Mouse (Mus musculus) bone marrow macrophage, adult 2 months (primary cell): Measurements from ENCODE around the gene Ubn1. TPM values are rescaled to one million over a fixed set of nuclear protein-coding genes. Genes with fewer than 3 reads are reported as not detected.
A peak's percentile ranks its signal among the peaks of the same experiment; 100 is the strongest.

Experiments
- H3K27ac ChIP-seq: 2 replicates; pipeline ENCODE4 v1.5.1; 2012; ENCODE audit warnings: low read depth, low read length; ENCODE audit not compliant: insufficient read depth
- H3K4me1 ChIP-seq: 2 replicates; pipeline ENCODE4 v1.6.1; 2012; ENCODE audit warnings: low read length; ENCODE audit not compliant: control insufficient read depth, insufficient read depth
- H3K4me3 ChIP-seq: 2 replicates; pipeline ENCODE4 v1.5.1; 2012; ENCODE audit warnings: mild to moderate bottlenecking, low read length, moderate library complexity; ENCODE audit not compliant: insufficient read depth
- CTCF ChIP-seq: IDR thresholded peaks from 2 replicates; pipeline ENCODE4 v1.5.1; 2012; ENCODE audit warnings: low read depth, mild to moderate bottlenecking, low read length, moderate library complexity
- POLR2A ChIP-seq: IDR thresholded peaks from 2 replicates; pipeline ENCODE4 v1.6.1; 2012; ENCODE audit warnings: mild to moderate bottlenecking, low read depth, low read length, borderline replicate concordance
- polyA plus RNA-seq: library from polyadenylated mRNA; stranded (reverse); fragments of >200 nt; gene quantifications from 2 replicates; pipeline ENCODE4 v1.2.4, GENCODE M21; 2012; ENCODE audit not compliant: missing spikeins, insufficient read depth, insufficient read length

Ubn1 gene
- polyA plus RNA-seq, 1 experiment, result 35.1 TPM

- TF ChIP-seq CTCF, result no peak
- TF ChIP-seq POLR2A, result no peak
- H3K27ac ChIP-seq, result no peak overlapping the region
- no peak overlapping the region for H3K4me3 ChIP-seq
- no peaks in the 10 kb centered on the region for H3K4me1 ChIP-seq
These were observed 63.2 kb downstream of the Ubn1 start for GRCm38 (mm10) chr16:5113002-5113550.

GRCm38 (mm10) chr16:5113582-5113981 lies 63.7 kb downstream of the Ubn1 start:
- no peak overlapping the region for H3K27ac ChIP-seq
- TF ChIP-seq CTCF (no peak), POLR2A (no peak)

GRCm38 (mm10) chr16:5119385-5119784 lies 69.5 kb downstream of the Ubn1 start:
- Histone ChIP-seq H3K4me1 (no peaks in the 10 kb centered on the region), H3K27ac (no peak overlapping the region), H3K4me3 (no peak overlapping the region)
- TF ChIP-seq POLR2A (no peak), CTCF (no peak)

More at GRCm38 (mm10) chr16:5113582-5113981, 63.7 kb downstream of the Ubn1 start:
- Histone ChIP-seq H3K4me1 (no peaks in the 10 kb centered on the region), H3K4me3 (no peak overlapping the region)

- Histone ChIP-seq H3K4me3 (no peak overlapping the region), H3K27ac (no peak overlapping the region), H3K4me1 (no peaks in the 10 kb centered on the region)
- TF ChIP-seq CTCF (no peak), POLR2A (no peak)
These were observed 70.0 kb downstream of the Ubn1 start for GRCm38 (mm10) chr16:5119845-5120244.

- no peak overlapping the region for H3K4me3 ChIP-seq
- no peaks in the 10 kb centered on the region for H3K4me1 ChIP-seq
- TF ChIP-seq POLR2A (no peak), CTCF (no peak)
- no peak overlapping the region for H3K27ac ChIP-seq
These were observed 73.6 kb downstream of the Ubn1 start for GRCm38 (mm10) chr16:5123476-5123875.

DNA sequence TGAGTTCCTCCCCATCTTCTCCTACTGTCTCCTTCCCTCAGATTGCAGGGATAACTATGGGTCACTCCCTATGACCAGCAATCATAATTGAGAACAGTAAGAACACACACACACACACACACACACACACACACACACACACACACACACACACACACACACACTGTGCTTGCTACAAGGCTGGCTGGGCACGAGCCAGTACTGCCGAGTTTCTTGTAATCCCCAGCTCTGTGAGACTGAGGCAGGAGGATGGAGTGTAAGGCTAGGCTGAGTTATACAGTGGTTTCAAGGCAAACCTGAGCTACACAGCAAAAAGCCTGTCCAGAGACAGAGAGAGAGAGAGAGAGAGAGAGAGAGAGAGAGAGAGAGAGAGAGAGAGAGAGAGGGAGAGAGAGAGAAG lies 80.3 kb downstream of the Ubn1 start:
- Histone ChIP-seq H3K27ac (no peak overlapping the region), H3K4me1 (no peaks in the 10 kb centered on the region), H3K4me3 (no peak overlapping the region)
- no peak for TF ChIP-seq CTCF
- no peak for TF ChIP-seq POLR2A

- Histone ChIP-seq H3K4me1 (no peaks in the 10 kb centered on the region), H3K4me3 (no peak overlapping the region), H3K27ac (no peak overlapping the region)
- TF ChIP-seq POLR2A (no peak), CTCF (no peak)
These were observed 80.9 kb downstream of the Ubn1 start for GRCm38 (mm10) chr16:5130766-5131165.

DNA sequence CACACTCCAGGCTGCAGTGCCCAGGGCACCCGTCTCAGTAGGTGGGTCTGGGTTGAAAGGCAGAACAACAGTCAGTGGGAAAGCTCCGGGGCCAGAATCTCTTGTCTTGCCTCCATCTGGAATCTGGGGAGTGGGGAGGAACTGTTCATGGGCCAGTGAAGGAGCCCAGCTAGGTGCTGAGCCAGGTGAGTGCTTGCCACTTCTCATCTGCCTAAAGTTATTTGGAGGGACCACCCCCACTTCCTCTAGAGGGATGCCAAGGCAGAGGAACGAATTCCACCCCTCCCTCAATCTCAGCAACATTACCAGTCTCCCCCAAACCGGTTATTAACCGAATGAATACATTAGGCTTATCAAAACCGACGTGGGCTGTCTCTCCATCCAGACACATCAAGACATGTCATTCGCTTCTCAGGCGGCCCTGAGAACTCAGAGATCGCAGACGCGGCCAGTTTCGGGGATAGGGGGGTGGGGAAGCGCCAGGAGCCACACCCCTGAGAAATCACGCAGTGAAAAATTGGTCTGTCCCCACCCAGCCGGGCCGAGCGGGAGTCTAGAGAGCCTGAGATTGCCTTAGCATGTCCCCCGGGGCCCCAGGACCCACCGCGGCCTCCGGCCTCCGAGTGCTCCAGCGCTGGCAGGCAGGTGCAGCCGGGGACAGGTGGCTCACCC lies 81.5 kb downstream of the Ubn1 start:
- H3K4me1 ChIP-seq, result 0 out of 2 replicates have a peak, but pooled peaks cover under 1% of the 10 kb centered on the region
- no peak overlapping the region for H3K4me3 ChIP-seq
- TF ChIP-seq POLR2A (no peak), CTCF (no peak)
- H3K27ac ChIP-seq, result no peak overlapping the region

GRCm38 (mm10) chr16:5132401-5132801 lies 82.5 kb downstream of the Ubn1 start, which contains the start of gene Ppl:
TSS of gene Ppl (minus strand) at chr16:5132421.
- H3K27ac ChIP-seq, result no peak within 1 kb of the TSS
- H3K4me1 ChIP-seq, result 0 out of 2 replicates have a peak, but pooled peaks cover 2% of the 10 kb centered on the region
- H3K4me3 ChIP-seq, result peak within 1 kb of the TSS; percentile 41
- TF ChIP-seq POLR2A (no peak), CTCF (no peak)

- Histone ChIP-seq H3K4me3 (no peak overlapping the region), H3K27ac (no peak overlapping the region), H3K4me1 (0 out of 2 replicates have a peak, but pooled peaks cover 2% of the 10 kb centered on the region)
- TF ChIP-seq CTCF, result no peak
- no peak for TF ChIP-seq POLR2A
These were observed 84.9 kb downstream of the Ubn1 start for GRCm38 (mm10) chr16:5134623-5135330.
